Mouse (Mus musculus) layer of hippocampus, adult 9-11 months (tissue): Measurements from ENCODE around the gene Nipbl.
A peak's percentile ranks its signal among the peaks of the same experiment; 100 is the strongest.

Experiments
- DNase-seq: peaks from one replicate; pipeline ENCODE4 v3.0.0; 2022

Gene Nipbl

GRCm38 (mm10) chr15:8416500-8417138, 27.6 kb downstream of the Nipbl start:
- DNase-seq = no peak

GRCm38 (mm10) chr15:8413356-8413755, 30.9 kb downstream of the Nipbl start:
- DNase-seq = no peak

GRCm38 (mm10) chr15:8411873-8412272, 32.4 kb downstream of the Nipbl start:
- no peak for DNase-seq

- no peak for DNase-seq
Measured at GRCm38 (mm10) chr15:8411168-8411837, 33.0 kb downstream of the Nipbl start.

- no peak for DNase-seq
Measured at GRCm38 (mm10) chr15:8407082-8407481, 37.2 kb downstream of the Nipbl start.

- DNase-seq = no peak
Measured at GRCm38 (mm10) chr15:8406219-8406618, 38.0 kb downstream of the Nipbl start.

GRCm38 (mm10) chr15:8402591-8402990, 41.7 kb downstream of the Nipbl start:
- DNase-seq = no peak

- no peak for DNase-seq
Measured at GRCm38 (mm10) chr15:8401536-8401935, 42.7 kb downstream of the Nipbl start.

- no peak for DNase-seq
Measured at GRCm38 (mm10) chr15:8391764-8392163, 52.5 kb downstream of the Nipbl start.

- peak; percentile 9 for DNase-seq
Measured at GRCm38 (mm10) chr15:8382213-8382612, 62.0 kb downstream of the Nipbl start.

GRCm38 (mm10) chr15:8375657-8376056, 68.6 kb downstream of the Nipbl start:
- DNase-seq = no peak

- DNase-seq = no peak
Measured at GRCm38 (mm10) chr15:8374724-8375123, 69.5 kb downstream of the Nipbl start.

- DNase-seq = no peak
Measured at GRCm38 (mm10) chr15:8347104-8347773, 97.0 kb downstream of the Nipbl start.

- DNase-seq = no peak
Measured at GRCm38 (mm10) chr15:8340596-8340995, 103.7 kb downstream of the Nipbl start.

- DNase-seq = no peak
Measured at GRCm38 (mm10) chr15:8331547-8331946, 112.7 kb downstream of the Nipbl start.

GRCm38 (mm10) chr15:8325629-8326028, 118.6 kb downstream of the Nipbl start:
- no peak for DNase-seq

- no peak for DNase-seq
Measured at GRCm38 (mm10) chr15:8324833-8325232, 119.4 kb downstream of the Nipbl start.

- DNase-seq = no peak
Measured at GRCm38 (mm10) chr15:8324061-8324460, 120.2 kb downstream of the Nipbl start.

GRCm38 (mm10) chr15:8321491-8321890, 122.8 kb downstream of the Nipbl start:
- peak; percentile 9 for DNase-seq

- no peak for DNase-seq
Measured at GRCm38 (mm10) chr15:8319191-8319590, 125.1 kb downstream of the Nipbl start.

GRCm38 (mm10) chr15:8317381-8317780, 126.9 kb downstream of the Nipbl start:
- peak; percentile 14 for DNase-seq

- no peak for DNase-seq
Measured at GRCm38 (mm10) chr15:8305474-8305873, 138.8 kb downstream of the Nipbl start.

- no peak for DNase-seq
Measured at GRCm38 (mm10) chr15:8302944-8303343, 141.3 kb downstream of the Nipbl start.

- no peak for DNase-seq
Measured at GRCm38 (mm10) chr15:8294150-8294549, 150.1 kb downstream of the Nipbl start.
